Mouse (Mus musculus): ENCODE results near the gene Reep3.
"Not testable (repeated sequence)": the region's sequence is repeated elsewhere in the genome, so short reads cannot be mapped to it uniquely, and the experiment has no call there.

The Reep3 gene

GRCm38 (mm10) chr10:67096621-67097436 is at the start of gene Reep3:
TSS of gene Reep3 (minus strand) at chr10:67096945.
- DNase-seq = peak; percentile 82

- no peak for DNase-seq
Observed at GRCm38 (mm10) chr10:67145623-67146022, 48.9 kb upstream of the Reep3 start.

- no peak for DNase-seq
Observed at GRCm38 (mm10) chr10:67144269-67144668, 47.5 kb upstream of the Reep3 start.

GRCm38 (mm10) chr10:67143661-67144060 is 46.9 kb upstream of the Reep3 start:
- DNase-seq = no peak

- no peak for DNase-seq
Observed at GRCm38 (mm10) chr10:67137437-67137836, 40.7 kb upstream of the Reep3 start.

GRCm38 (mm10) chr10:67134322-67134721 is 37.6 kb upstream of the Reep3 start:
- DNase-seq = no peak

- DNase-seq = no peak
Observed at GRCm38 (mm10) chr10:67131709-67132108, 35.0 kb upstream of the Reep3 start.

GRCm38 (mm10) chr10:67129531-67129930 is 32.8 kb upstream of the Reep3 start:
- DNase-seq = no peak

- DNase-seq = peak; percentile 46
Observed at GRCm38 (mm10) chr10:67126859-67127758, 30.4 kb upstream of the Reep3 start.

GRCm38 (mm10) chr10:67126061-67126858 is 29.5 kb upstream of the Reep3 start:
- DNase-seq = no peak

- no peak for DNase-seq
Observed at GRCm38 (mm10) chr10:67124156-67124555, 27.4 kb upstream of the Reep3 start.

- no peak for DNase-seq
Observed at GRCm38 (mm10) chr10:67123756-67124155, 27.0 kb upstream of the Reep3 start.

- DNase-seq = no peak
Observed at GRCm38 (mm10) chr10:67120640-67121039, 23.9 kb upstream of the Reep3 start.

GRCm38 (mm10) chr10:67120180-67120579 is 23.4 kb upstream of the Reep3 start:
- no peak for DNase-seq

GRCm38 (mm10) chr10:67119291-67119690 is 22.5 kb upstream of the Reep3 start:
- no peak for DNase-seq

GRCm38 (mm10) chr10:67116251-67116650 is 19.5 kb upstream of the Reep3 start:
- DNase-seq = no peak

GRCm38 (mm10) chr10:67115666-67116091 is 18.9 kb upstream of the Reep3 start:
- DNase-seq = no peak

GRCm38 (mm10) chr10:67115115-67115514 is 18.4 kb upstream of the Reep3 start:
- DNase-seq = no peak

- DNase-seq = no peak
Observed at GRCm38 (mm10) chr10:67113833-67114232, 17.1 kb upstream of the Reep3 start.

- DNase-seq = not testable (repeated sequence)
Observed at GRCm38 (mm10) chr10:67112967-67113366, 16.2 kb upstream of the Reep3 start.

- DNase-seq = no peak
Observed at GRCm38 (mm10) chr10:67111799-67112177, 15.0 kb upstream of the Reep3 start.

GRCm38 (mm10) chr10:67111044-67111798 is 14.5 kb upstream of the Reep3 start:
- DNase-seq = no peak
